Mouse (Mus musculus) urinary bladder, postnatal 36 days (tissue): Measurements from ENCODE around the gene Gm45785.

Experiments
- DNase-seq, 2 experiments: peaks; one replicate each; pipeline ENCODE4 v3.0.0; 2022; ENCODE audit warnings: low spot score in 2 of 2, mixed read lengths in 1 of 2

The Gm45785 gene

GRCm38 (mm10) chr7:140831447-140831846 lies 24.7 kb downstream of the Gm45785 start:
- no peak for DNase-seq

- no peak for DNase-seq
These were observed 27.8 kb downstream of the Gm45785 start for GRCm38 (mm10) chr7:140828171-140828881.

- no peak for DNase-seq
These were observed 33.4 kb downstream of the Gm45785 start for GRCm38 (mm10) chr7:140822731-140823130.

- DNase-seq = no peak
These were observed 34.3 kb downstream of the Gm45785 start, which contains the start of gene Zfp941 for GRCm38 (mm10) chr7:140821653-140822329. Gene Zfp941, minus strand, starts transcription at chr7:140822178.

- DNase-seq = no peak
These were observed 34.9 kb downstream of the Gm45785 start for GRCm38 (mm10) chr7:140821305-140821652.

- no peak for DNase-seq
These were observed 36.0 kb downstream of the Gm45785 start for GRCm38 (mm10) chr7:140820173-140820572.

- no peak for DNase-seq
These were observed 43.3 kb downstream of the Gm45785 start for GRCm38 (mm10) chr7:140812850-140813249.

- no peak for DNase-seq
These were observed 44.4 kb downstream of the Gm45785 start for GRCm38 (mm10) chr7:140811714-140812113.

GRCm38 (mm10) chr7:140810496-140810895 lies 45.6 kb downstream of the Gm45785 start:
- DNase-seq = no peak

GRCm38 (mm10) chr7:140805704-140806103 lies 50.4 kb downstream of the Gm45785 start:
- DNase-seq = peak in 1 of 2 experiments; percentile 38

GRCm38 (mm10) chr7:140802629-140803028 lies 53.5 kb downstream of the Gm45785 start:
- no peak for DNase-seq

GRCm38 (mm10) chr7:140798212-140798611 lies 57.9 kb downstream of the Gm45785 start:
- no peak for DNase-seq

- no peak for DNase-seq
These were observed 58.5 kb downstream of the Gm45785 start for GRCm38 (mm10) chr7:140797619-140798018.

- no peak for DNase-seq
These were observed 62.6 kb downstream of the Gm45785 start for GRCm38 (mm10) chr7:140793541-140793940.

- no peak for DNase-seq
These were observed 68.1 kb downstream of the Gm45785 start for GRCm38 (mm10) chr7:140788053-140788435.

GRCm38 (mm10) chr7:140787406-140788052 lies 68.6 kb downstream of the Gm45785 start, which contains the start of gene Syce1:
Gene Syce1, minus strand, starts transcription at chr7:140787852.
- no peak for DNase-seq

GRCm38 (mm10) chr7:140780548-140780947 lies 75.6 kb downstream of the Gm45785 start:
- no peak for DNase-seq
